Mouse (Mus musculus): ENCODE measurements around the gene 1810043G02Rik.

1810043G02Rik gene

GRCm38 (mm10) chr10:78028129-78028528 lies 49.8 kb downstream of the 1810043G02Rik start:
- in situ Hi-C loops (cut with MboI; ENCODE audit: low pct_unique_long_range_greater_than_20kb in 1 of 2, low sequenced_read_pairs in 2 of 2, unreplicated experiment in 1 of 2) = no loop called here

GRCm38 (mm10) chr10:78029080-78029479 lies 50.8 kb downstream of the 1810043G02Rik start:
- in situ Hi-C loops (cut with MboI; ENCODE audit: low pct_unique_long_range_greater_than_20kb in 1 of 2, low sequenced_read_pairs in 2 of 2, unreplicated experiment in 1 of 2) = no loop called here

DNA sequence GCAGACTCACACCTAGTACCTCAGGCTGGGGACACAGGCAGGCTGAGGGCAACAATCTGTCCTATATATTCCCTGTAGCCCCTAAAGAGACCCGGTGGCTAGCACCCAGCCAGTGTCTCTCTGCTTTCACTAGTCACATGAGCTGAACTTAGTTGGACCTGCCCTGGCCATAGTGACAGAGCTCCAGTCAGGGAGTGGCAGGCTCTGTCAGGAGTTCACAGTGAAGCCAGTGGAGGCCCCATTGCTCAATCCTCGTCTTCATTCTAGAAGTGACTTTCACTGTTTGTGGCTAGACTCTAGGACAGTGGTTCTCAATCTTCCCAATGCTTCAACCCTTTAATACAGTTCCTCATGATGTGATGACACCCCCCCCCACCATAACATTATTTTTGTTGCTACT lies 53.7 kb downstream of the 1810043G02Rik start:
- in situ Hi-C loops (cut with MboI; ENCODE audit: low pct_unique_long_range_greater_than_20kb in 1 of 2, low sequenced_read_pairs in 2 of 2, unreplicated experiment in 1 of 2) = loop anchor here in 1 of 2 experiments (5.0 kb wide), 1 partner anchor 130 kb away; no protein-coding TSS in a partner anchor
